Mouse (Mus musculus) cerebral cortex, adult 2 months (tissue): ENCODE measurements around the gene Slc1a1.

ENCODE experiments used
- WGBS: fragments of 180-500 bp; shearing (Covaris S2); methylation state at CpG from one replicate; pipeline ENCODE4 v1.1.7; 2018; 5-methylcytosine and 5-hydroxymethylcytosine counted together

The Slc1a1 gene

GRCm38 (mm10) chr19:28834798-28835499 lies at the start of gene Slc1a1:
Gene Slc1a1 (plus strand): TSS chr19:28835049.
- under 1% methylated on average over 67 of the region's 68 CpGs for WGBS

GRCm38 (mm10) chr19:28790196-28790595 lies 44.7 kb upstream of the Slc1a1 start:
- WGBS, result 97% methylated on average over 1 of the region's 1 CpGs

- WGBS, result 68% methylated on average over 2 of the region's 2 CpGs
Measured at GRCm38 (mm10) chr19:28793307-28793706, 41.5 kb upstream of the Slc1a1 start.

DNA sequence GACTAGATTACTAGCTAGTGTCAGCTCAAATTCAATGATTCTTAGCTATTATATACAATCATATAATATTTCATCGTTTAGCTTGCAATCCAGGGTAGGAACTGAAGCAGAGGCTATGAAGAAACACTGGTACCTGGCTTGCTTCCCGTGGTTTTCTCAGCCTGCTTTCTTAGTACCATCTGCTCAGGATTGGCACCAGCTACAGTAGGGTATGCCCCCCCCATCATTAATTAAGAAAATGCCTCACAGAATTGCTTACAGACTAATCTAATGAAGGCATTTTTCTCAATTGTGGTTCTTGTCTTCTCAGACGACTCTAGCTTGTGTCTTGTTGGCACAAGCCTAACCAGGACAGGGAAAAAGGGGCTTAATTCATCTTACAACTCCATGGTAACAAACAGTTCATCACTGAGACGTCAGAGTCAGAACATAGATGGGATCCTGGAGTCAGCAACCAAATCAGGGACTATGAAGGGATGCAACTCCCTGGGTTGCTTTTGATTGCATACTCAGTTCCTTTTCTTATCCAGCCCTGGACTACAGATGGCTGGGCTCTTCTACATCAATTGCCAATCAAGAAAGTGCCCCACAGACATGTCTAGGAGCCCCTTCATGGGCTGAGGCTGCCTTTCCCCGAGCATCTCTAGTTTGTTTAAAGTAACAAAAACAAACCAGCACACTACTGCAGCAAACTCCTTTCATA lies 38.6 kb upstream of the Slc1a1 start:
- WGBS, result 45% methylated on average over 5 of the region's 5 CpGs

GRCm38 (mm10) chr19:28796966-28797365 lies 37.9 kb upstream of the Slc1a1 start:
- WGBS, result 86% methylated on average over 1 of the region's 1 CpGs

DNA sequence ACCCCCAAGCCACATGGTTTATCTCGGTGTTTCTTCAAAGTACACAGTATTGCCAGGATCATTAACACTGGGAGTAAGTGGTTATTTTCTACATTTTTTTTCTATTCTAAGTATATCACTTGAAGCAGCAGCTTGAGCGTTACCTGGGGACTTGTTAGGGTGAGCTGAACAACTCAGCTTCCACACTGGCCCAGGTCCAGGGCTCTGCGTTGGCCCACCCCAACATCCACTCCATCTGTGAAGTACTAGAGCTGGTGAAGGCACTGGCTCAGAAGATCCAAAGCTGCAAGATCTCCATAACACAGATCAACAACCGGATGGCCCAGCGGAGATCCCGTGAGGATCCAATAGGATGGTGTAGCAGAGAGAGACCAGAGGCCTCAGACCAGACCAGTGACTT lies 37.2 kb upstream of the Slc1a1 start:
- 84% methylated on average over 6 of the region's 6 CpGs for WGBS

DNA sequence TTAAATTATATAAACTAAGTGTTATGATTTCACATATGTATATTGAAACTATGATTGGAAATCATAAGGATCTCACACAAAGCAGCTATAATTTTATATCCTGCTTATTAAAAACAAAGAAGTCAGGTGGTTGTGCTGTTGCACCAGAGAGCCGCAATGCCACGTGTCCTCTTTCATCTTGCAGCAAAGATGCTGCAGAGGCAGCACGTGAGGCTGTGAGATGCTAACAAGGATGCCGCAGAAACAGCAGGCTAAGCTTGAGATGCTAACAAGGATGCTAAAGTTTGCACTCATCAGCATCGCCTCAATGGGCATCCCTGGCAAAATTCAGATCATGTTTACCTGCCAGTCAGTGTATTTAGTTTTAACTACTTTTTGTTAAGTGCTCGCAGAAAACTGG lies 34.4 kb upstream of the Slc1a1 start:
- 44% methylated on average over 6 of the region's 6 CpGs for WGBS

DNA sequence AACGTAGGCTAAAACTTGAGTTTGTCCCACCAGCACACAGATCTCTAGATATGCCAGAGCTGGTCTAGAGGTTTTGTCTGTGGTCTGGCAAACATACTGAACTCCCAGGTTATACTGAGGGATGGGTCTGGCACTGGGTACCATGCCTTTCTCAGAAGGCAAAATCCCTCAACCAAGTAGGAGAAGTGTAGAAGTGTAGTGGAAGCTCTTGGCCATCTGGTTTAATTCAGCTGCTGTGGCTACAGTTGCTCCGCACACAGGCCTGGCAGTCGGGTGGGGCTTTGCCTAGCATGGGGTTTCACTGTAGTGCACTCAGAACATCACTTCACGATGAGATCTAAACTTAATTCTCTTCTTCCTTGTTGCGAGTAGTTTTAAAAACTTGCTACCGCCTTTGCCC lies 28.6 kb upstream of the Slc1a1 start:
- WGBS, result 91% methylated on average over 6 of the region's 6 CpGs

GRCm38 (mm10) chr19:28806821-28807496 lies 27.9 kb upstream of the Slc1a1 start:
- WGBS, result 76% methylated on average over 11 of the region's 11 CpGs

DNA sequence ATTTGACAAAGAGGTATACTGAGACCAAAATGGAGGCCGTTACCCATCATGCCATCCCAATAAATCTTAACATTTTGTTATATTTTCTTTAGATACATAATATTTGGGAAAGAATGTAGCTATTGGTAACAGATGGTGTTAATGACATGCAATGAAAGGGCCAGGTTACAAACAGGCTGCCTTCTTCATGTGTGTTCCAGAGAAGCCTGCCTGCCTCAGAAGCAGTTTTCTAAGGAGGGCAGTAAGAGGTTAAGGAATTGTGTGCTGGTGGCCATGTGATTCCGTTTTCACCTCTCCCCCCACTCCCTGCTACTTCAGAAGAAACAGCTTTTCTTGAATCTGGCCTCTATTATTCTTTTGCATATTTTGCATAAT lies 27.4 kb upstream of the Slc1a1 start:
- WGBS, result 49% methylated on average over 2 of the region's 2 CpGs

DNA sequence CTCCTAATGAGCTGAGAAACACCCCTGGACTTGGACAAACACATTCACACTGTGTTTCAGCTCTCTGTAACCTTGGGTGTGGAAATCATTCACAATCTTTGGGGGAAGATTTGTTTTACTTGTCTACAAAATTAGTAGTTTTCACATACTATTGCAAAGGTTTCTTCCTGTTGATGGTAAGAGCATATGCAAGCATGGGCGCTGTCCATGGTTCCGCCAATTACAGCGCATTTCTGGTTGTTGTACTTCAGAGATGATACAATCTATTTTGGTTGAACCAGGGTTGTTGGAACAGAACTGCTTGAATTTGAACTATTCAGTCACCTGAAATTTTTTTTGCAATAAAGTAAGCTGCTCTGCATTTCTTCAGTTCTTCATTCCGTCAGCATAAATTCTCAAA lies 16.6 kb upstream of the Slc1a1 start:
- 89% methylated on average over 4 of the region's 4 CpGs for WGBS

DNA sequence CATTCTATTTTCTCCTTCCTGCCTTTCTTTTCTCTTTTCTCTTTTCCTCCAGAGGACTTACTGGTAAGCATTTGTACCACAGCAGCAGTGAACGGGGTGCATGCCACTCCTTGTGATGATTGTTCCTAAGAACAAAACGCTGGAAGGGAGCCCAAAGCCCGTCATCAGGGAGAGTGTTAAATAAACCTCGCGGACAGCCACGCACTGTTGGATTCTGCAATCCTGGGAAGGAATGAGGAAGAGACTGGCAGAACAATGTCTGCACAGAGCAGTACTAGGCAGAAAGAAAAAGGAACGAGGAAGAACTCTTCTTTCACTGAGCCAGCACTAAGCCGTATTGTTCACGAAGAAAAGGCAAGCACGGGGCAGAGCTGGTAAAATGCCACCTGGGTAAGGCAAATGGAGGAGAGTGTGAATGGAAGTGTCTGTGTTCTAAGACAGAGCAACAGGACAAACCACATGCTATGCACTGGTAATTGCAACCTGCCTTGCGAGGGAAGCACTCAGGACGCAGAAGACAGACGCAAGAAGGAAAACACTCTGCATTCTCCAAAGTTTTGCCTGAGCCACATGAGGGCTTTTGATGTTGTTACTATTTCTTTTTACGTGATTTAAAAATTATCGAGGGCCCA lies 7.0 kb upstream of the Slc1a1 start:
- WGBS, result 25% methylated on average over 15 of the region's 15 CpGs

DNA sequence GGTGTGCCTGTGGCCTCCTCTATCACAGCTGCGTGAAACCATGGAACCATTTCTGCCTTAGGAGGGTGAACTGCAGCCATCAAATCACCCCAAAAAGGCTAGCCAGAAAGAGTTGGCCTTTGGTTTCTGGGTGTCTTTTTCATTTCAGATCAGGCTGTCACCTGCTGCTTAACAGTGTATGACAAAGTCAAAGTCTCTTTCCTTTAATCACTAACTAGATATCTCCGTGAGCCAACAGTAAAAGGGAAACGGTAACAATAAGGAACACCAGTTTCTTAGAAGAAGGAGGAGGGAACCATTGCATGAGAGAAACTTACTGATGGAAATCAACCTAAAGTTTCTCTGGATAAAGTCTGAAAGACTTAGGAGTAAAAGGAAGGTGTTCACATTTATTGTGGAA lies 2.2 kb upstream of the Slc1a1 start:
- 94% methylated on average over 3 of the region's 3 CpGs for WGBS

- WGBS, result 8% methylated on average over 10 of the region's 10 CpGs
Measured at GRCm38 (mm10) chr19:28834388-28834787, 461 bp upstream of the Slc1a1 start.

GRCm38 (mm10) chr19:28835500-28835864 lies 633 bp downstream of the Slc1a1 start:
- WGBS, result 3% methylated on average over 9 of the region's 9 CpGs

DNA sequence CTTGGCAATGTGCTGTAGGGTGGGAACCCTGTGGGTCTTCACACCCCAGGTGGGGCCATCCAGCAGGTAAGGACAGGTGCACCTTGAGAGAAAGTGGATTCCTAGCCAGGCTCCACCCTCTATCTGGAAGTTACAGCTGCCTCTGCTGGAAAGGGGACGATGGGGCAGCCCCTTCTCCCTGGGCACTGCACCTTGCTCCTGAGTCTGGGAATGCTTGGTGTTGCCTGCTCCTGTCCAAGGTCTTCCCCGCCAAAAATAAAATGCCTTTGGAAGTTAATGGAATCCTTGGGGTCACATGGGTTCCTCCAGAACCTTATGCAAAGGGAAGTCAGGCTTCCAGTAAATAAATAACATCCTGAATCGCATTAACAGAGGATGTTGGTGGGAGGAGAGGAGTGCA lies 1.3 kb downstream of the Slc1a1 start:
- 24% methylated on average over 3 of the region's 3 CpGs for whole genome bisulfite sequencing

DNA sequence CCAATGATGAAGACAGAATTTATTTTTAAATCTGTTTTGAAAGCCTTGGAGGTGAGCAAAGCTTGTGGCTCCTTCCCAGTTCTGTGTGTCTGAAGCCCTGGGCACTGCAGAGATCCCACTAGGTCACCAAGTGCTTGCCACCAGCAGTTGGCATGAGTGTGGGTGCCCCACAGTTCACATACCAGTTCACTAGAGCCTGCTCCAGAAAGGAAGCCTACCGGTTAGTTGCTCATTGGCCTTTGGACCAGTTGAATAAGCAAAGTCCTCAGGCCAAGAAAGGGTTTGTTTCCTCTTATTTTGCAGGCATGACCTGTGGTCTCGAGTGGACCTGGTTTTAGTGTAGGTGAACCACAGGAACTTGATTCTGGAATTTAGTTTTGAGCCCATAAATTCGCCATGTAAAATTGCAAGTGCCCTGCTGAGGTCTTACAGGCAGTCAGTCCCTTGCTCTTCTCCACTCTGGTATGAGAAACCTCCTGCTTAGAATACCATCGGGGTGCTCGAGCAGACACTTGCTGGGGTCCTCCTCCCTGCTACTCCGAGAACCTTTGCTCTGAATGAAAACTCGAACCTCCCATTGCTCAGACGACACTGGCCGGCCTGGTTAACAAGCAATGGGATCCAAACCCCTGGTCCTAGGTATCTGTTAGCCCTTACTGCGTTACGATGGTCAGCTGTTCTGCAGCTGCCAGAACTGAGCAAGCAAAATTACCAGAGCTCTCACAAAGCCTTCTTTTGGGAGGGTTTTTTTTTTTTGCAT lies 2.0 kb downstream of the Slc1a1 start:
- WGBS, result 64% methylated on average over 11 of the region's 11 CpGs

DNA sequence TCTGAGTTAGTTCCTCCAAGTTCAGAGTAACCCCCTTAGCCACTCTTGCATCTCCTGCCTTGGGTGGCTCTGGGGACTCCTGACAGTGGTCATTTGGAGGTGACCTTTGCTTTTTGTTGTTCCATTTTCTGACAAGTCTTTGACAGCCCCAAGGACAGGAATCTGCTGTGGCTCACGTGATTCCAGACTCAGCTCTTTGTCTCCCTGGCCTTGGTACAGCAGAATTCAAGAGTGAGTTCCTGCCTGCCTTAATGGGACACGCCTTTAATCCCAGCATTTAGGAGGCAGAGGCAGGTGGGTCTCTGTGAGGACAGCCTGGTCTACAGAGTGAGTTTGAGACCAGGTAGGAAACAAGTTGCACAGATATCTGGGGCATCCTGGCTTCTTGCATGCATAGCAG lies 3.9 kb downstream of the Slc1a1 start:
- 94% methylated on average over 2 of the region's 2 CpGs for WGBS

DNA sequence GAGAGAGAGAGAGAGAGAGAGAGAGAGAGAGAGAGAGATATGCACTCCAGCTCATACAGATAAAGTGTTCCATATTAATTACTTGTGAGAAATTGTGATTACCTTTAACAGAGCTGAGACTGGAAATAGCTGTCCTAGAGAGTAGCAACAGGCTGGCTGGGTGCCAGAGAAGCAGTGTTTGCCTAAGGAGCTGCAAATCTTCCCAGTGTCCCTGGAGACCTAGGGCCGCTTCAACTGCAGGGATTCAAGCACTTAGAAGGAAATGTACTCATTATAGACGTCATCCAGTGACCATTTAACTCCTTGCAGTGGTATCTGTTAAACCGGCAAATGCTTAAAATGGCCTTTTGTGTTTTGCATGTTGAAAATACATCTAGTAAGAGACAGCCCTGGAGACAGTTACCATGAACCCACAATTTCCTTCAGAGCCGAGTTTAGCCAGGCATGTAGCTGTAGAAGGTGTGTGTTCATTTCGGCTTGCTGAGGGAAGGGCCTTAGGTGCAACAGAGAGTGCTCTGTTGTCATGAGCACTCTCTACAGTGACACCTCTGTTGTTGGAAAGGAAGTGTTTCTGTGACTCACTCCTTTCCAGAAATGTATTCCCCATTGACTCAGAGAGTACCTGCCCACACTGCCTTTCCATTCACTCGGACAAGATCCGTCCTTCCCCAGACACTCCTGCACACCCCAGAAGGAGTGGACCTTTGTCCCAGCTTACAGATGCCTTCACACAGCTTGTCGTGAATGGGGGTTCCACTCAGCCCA lies 10.3 kb downstream of the Slc1a1 start:
- WGBS, result 40% methylated on average over 8 of the region's 8 CpGs

- 95% methylated on average over 3 of the region's 3 CpGs for WGBS
Measured at GRCm38 (mm10) chr19:28850510-28850909, 15.7 kb downstream of the Slc1a1 start.

DNA sequence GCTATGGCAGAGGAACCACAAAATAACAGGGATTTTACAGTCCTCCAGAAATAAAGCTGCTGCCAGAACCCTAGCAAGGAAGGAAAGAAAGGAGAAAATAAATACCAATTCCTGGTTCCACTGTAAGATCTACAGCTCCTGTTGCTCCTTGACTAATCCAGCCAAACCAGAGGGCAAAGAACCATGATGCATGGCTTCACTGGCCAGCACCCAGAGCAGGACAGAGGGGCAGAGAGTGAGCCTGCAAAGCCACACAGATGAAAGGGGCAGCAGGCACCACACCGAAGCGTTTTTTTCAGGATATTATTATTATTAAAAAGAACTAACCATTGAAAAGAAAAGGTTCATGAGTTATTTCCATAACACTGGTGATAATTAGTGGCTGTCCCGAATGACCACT lies 17.2 kb downstream of the Slc1a1 start:
- WGBS, result 80% methylated on average over 3 of the region's 3 CpGs
